Mouse (Mus musculus): Measurements from ENCODE around the gene Gm15557.
"Not testable (repeated sequence)": the region's sequence is repeated elsewhere in the genome, so short reads cannot be mapped to it uniquely, and the experiment has no call there.

Gene Gm15557

DNA sequence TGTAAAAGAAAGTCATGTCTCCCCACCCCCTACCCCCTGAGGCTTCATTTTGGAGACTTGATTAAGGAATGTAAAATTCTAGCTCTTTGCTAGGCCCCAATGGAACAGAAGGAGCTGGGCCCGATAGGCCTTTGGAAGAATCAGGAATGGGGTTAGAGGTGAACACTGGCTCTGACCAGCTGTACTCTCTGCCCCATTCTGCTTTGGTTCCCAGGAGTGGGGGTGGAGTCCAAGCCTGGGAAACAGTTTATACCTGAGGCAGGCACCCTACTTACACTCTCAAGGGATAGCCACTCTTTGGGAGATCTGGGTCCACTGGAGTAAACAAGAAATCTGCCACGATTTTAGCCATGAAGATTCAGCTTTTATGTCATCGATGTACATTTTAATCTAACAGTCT, at the start of gene Gm15557:
Gene Gm15557, plus strand, starts transcription at position 48 of the 400 bp plus-strand sequence.
- no peak for DNase-seq

DNA sequence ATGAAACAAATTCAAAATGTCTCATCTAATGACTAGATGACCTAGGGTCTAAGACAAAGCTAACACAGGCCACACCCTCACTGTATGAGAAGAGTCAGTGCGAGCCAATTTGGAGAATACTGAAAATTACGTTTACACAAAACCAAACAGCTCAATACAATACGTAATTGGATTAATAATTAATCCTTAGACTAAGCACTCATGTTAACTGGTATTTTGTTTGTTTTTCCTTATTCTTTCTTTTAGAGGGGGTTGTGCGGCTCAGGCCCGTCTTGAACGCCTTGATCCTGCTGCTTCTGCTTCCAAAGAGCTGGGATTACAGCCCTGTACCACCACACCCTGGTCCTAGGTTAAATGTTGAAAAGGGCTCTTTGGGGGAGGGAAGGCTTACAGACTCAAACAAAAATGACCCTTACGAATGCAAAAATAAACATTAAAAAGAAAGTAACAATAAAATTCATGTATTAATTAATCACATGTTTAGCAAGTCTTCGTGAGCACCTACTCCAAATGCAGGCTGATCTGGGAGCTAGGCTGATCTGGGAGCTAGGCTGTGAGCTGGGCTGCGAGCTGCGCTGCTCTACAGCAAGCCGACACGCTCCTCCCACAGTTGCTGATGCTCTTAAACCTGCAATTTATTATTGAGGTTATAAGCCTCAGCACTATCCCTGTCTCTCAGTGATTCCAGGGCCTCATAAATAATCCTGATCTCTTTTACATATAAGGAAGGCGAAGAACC, 46.1 kb upstream of the Gm15557 start:
- DNase-seq = no peak

DNA sequence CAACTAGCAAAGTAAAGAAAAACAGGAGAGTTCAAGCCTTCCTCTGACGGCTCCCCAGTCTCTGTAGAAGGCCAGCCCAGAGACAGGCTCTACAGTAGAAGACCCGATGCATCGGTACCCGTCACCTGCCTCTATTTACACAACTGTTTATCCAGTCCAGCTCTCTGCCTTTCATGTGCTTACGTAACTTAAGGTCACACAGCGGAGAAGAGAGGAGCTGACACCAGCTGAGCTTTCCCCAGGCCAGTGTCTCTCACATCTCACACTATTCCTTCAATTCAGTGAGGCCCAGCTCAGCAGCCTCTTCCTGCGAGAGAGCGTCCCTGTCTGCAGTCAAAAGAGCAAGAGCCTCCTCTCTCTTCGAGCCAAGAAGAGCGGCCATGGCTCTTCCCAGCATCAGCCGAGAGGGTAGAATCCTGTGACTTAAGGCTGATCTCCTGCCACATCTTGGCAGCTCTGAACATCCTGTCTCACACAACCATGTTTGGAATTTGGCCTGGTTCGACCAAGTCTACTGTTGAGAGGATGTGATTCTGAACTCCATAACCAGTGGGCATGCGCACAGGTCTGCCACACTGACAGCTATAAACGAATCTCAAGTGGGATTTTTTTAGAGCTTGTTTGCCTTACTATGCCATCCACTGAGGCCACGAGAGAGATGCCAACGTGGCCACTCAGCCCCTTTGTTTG, 45.3 kb upstream of the Gm15557 start:
- DNase-seq = no peak

DNA sequence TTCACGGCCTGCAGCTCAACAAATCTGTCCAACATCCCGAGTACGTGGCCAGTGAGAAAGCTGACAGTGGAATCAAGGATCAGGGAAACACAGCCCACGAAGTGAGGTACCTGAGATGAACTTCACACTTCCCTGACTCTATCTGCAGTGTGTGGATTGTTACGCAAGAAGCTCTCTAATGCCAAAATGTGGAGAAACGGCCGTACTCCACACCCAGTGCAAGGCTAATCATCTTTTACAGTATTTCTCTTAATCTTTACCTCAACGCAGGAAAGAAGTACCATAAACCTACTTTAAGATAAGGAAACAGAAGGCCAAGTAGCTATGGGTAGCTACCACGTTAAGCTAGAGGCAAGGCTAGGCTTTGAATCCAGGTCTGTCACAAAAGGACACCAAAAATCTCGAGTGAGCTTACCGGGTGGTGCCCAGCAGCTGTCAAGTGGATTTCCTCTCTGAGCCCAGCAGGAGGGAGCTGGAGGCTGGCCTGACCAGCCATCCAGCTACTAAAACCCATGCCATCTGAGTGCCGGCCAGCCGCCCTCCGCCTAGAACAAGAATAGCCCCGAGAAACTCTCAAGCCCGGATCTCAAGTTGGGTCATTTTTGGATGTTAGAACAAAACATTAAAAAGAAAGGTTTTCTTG, 37.4 kb upstream of the Gm15557 start:
- peak; percentile 79 to 85 for DNase-seq

DNA sequence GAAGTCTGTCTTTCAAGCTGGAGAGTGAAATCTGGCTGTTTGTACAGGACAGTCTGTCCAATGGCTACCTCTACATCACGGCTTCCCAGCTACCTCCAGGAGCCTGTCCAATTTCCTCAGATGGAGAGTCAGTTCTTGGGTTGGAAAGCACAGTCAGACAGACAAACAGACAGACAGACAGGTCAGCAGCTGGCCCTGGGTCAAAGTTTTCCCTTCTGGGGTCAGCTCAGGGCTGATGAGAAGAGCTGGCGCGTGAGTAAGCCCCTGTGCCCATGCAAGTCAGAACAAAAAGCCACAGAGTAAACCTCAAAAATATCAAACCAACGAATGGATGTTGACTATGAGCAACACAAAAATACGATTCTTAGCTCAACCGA, 36.9 kb upstream of the Gm15557 start:
- peak; percentile 44 to 55 for DNase-seq

DNA sequence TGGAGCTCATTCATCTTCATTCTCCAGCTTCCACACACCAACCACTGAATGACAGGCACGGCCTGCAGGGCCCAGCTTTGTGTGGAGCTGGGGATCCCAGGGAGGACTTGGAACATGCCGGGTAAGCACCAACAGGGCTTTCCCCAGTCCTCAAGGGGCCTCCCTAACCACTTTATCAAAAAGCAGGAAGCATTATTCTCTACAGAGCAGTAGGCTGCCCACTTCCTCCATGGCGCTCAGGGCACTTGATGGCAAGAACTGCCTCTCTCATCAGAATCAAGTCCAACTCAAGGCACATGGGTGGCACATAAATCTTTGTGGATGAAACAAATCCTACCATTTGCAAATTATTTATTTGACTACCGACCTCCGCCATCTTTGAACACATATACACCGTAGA, 25.8 kb upstream of the Gm15557 start:
- no peak for DNase-seq

DNA sequence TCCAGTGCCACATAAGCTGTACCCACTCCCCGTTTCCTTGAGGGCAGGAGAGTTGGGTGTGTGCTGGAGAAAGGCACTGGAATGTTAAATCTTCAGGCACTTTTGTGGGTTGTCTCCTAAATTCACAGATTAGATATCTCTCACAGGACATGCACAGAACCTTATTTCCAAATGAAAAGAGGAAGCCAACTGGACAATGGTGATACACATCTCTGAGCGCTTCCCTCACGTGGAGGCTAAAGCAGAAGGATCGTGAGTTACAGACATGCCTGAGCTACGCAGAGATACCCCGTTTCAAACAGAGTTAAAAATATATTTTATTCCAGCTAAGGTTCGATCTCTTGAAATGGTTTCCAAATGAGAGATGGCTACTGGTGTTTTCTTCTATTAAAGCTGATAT, 17.4 kb upstream of the Gm15557 start:
- no peak for DNase-seq

DNA sequence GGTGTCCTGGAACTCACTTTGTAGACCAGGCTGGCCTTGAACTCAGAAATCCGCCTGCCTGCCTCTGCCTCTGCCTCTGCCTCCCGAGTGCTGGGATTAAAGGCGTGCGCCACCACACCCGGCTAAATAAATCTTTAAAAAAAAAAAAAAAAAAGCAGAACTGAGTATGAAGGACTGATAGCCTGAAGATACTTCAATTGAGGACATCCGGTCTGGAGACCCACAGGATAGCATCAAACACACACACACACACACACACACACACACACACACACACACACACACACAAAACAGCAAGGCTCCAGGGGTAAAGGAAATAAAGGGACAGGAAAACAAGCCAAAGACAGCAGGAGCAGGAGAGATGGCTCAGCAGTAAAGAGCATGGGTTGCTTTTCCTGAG, 15.3 kb upstream of the Gm15557 start:
- not testable (repeated sequence) for DNase-seq

DNA sequence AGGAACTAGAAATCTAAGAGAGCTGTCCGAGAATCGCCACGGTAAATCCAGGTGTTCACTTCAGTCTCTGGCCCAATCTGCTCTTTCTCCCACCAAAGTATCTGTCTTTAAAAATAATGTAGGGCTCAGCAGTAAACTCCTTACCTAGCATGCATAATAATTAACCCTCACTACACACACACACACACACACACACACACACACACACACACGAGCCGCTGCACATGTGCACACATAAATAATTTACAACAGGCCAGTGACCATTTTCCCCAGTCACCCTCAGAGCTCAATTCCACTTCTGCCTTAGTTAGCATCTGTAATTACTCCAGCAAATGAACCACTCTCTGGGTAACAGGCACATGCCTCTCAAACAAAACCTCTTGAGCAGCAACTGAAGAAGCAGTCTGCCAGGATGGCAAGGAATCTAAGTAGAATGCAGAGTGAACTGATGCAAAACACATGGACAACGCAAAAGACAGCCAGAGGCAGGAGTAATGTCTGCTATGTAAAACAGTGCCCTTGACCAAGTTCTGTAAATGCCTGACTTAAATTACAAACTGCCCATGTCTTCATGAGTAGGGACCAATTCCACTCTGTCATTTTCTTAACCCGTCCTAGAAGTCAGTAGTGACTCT, 11.7 kb upstream of the Gm15557 start:
- no peak for DNase-seq

DNA sequence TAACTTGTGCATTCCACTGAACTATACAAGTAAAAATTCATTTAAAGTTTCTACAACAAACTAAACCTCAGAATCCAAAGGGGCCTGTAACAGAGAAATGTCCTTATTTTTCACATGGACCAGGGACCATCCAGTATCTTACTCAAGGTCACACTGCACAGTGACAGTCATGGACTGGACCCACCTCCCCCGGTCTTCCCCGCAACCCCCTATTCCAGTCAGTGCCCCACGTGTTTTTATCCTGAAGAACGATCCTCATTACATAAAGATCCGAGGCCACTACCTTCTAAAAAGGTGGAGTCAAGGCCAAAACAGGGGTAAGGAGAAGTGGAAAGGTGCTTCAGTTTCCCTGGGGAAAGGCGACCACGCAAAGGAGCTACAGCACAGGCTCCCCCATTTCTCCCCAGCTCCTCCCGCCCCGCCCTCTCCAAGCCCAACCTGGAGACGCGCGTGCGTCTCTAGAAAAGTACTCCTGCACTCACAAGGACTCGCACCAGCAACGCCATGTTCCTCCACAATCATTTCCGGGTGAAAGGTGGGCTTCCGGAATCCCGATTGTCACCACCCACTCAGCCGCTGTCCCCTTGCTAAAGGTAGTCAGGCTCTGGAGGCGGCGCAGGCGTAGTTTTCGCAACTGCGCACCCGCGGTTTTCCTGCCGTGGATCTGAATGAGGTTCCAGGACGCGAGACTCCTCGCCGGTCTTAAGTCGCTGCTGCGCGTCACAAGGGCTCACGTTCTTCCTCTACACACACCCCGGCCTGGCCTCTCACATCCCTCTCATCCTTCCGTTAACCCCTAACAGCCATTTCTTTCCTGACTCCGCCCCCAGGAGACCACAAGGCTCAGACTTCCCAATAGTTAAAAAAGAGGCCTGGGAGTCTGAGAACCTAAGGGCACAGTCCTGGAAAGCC, 10.7 kb upstream of the Gm15557 start, which contains the start of gene Uqcc1:
Gene Uqcc1, minus strand, starts transcription at position 780 of the 912 bp plus-strand sequence.
- DNase-seq = peak; percentile 96

DNA sequence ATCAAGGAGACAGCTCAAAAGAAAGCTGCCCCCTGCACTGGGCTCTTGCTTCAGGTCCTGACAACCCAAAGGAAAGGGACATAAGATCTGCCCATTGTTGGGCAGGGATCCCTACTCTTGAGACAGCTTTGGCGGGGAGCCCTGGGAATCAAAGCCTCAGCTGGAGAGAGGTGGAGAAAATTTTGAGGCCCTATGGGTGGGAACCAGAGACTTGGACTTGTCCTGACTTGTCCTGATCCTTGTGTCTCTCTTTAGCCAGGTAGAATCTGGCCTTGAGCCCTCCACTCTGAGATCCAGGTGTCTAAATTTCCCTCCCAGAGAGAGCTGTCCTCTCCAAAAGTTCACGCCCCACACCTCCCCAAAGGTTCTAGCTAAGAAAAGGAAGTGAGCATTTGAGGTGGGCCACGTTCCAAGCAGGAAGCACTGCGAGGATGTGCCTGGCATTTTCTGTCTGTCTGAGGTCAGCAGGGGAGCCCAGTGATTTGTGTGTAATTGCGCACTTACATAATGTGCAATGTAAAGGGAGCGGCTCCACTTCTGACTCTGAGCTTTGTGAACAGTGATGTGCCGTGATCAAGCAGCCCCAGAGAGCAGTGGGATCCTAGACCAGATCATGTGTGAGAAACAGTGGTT, 515 bp upstream of the Gm15557 start:
- DNase-seq = no peak

DNA sequence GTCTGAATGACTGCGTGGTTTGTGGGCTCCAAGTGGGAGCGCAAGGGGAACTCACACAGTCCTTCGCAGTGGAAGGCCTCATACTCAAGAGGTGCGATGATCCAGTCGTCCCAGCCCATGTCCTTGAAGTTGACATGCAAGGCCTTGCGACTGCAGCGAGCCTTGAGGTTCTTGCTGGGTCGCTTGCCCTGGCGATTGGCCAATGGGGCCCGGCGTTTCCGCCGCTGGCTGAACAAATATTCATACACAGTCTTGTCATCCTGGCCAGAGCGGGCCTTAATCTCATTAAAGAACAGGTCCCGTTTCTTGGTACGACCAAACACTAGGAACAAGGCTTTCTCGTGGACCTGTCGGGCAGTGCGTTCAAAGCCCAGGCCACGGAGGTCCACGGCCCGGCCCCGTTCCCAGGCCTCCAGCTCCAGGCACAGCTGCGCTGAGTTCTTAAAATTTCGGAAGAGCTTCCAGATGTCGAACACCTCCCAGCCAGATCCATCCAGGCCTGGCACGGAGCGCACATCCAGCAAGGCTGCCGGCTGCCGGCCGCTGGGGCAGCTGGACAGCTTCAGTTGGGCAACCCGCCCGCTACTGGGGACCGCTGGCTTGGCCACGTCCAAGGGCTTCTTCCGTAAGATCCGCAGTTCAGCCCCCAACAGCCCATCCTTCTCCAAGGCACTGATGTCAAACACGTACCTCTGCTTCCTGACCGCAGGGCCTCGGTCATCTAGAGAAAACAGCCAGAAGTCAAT, 1.3 kb downstream of the Gm15557 start:
- no peak for DNase-seq

DNA sequence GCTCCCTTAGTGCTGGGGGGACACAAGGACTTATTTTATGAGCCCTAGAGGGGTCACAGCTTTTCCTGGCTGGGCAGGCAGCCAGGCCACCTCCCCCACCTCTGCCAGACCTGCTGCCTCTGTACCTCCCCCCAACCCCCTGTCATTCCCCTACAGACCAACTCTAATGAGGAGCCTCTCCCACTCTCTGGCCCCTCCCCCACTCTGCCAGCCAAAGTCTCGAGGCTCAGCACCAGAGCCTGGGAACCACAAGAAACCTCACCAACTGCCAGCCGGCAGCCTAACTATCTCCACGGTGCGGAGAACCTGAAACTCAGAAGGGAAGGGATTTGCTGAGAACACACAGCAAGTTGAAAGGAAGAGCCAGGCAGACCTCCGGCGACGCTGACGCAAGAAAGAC, 2.9 kb downstream of the Gm15557 start:
- peak in 1 of 2 experiments; percentile 33 for DNase-seq

DNA sequence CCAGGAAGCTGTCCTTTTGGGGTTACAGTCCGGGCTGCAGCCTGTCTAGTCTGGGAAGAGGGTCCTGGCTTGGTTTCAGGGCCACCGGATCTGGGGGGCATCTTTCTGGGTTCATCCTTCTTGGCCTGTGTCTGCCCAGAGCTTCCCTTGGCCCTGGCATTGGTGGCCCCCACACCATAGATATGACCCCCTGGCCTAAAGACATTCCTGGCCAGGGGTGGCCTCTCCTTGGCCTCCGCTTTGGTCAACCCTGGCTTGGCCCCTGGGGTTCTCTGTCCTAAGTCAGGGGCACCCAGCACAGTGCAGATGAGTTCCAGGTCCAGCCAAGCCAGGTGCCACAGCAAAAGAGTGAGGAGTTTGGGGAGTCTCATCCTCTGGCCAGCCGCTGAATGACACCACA, 4.2 kb downstream of the Gm15557 start:
- DNase-seq = no peak

DNA sequence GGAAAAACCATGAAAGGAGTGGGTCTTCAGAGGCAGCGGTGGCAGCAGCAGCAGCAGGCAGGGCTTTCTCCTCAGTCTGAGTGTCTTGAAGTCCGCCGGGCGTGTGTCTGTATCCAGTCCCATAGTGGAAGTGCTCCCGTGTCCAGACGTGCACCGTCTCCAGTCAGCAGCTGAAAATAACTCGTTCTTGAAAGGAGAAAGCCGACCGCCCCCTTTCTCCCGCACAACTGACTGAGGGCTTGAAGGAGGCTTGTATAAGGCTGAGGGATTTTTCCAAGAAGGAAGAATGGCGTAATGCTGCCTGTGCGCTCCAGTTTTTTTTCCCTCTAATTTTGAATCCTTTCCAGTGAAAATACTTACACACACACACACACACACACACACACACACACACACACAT, 4.6 kb downstream of the Gm15557 start, which contains the start of gene Gdf5:
Gene Gdf5, minus strand, starts transcription at position 244 of the 400 bp plus-strand sequence.
- no peak for DNase-seq

DNA sequence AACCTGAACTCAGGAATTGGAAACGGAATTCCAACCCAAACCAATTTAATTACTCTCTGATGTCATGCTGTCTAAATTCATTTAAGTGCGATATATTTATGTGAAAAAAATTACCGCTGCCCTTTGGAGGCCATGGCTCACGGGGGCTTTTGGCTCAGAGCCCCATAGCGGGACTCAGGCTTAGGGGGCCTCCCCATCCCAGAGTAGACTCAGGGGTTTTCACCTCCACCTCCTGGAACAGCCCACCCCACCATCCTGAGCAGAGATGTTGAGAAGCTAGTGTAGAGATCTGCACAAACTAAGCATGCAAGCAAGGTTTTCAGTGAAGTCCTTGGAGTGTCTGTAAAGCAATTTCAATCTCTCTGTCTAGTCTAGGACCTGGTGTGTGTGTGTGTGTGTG, 5.1 kb downstream of the Gm15557 start:
- no peak for DNase-seq

DNA sequence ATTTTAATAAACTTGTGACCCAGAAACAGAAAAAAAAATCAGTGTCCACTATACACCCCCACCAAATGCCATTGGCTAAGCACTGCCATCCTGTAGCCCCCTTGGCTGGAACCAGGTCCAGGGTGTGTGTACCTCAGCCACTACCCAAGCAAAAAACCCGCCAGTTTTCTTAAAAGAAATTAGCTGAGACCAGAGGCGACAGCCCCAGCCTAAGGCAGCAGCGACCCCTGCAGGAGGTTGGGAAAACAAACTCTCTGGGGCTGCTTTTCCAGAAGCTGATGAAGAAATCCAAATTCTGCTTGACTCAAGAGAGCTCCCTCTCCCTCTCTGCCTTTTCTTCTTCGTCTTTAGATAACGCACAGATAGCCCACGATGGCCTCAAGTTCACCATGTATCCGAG, 5.5 kb downstream of the Gm15557 start:
- peak; percentile 73 to 88 for DNase-seq

DNA sequence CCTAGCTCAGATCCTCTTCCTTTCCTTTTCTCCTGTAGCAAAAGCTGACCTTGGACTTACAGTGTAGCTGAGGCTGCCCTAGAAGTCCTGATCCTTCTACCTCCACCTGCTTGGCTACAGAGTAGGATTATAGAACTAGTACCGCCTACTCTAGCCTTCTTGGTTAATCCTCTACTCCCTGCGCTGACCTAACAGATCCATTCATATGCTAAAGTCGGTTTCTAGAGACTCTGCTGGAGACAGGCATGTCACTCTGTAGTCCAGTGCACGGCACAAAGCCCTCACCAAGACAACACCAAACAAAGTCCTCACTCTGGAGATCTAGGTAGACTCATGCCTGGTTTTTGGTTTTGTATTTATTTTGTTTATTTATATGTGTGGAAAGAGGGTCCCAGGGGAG, 6.0 kb downstream of the Gm15557 start:
- no peak for DNase-seq

DNA sequence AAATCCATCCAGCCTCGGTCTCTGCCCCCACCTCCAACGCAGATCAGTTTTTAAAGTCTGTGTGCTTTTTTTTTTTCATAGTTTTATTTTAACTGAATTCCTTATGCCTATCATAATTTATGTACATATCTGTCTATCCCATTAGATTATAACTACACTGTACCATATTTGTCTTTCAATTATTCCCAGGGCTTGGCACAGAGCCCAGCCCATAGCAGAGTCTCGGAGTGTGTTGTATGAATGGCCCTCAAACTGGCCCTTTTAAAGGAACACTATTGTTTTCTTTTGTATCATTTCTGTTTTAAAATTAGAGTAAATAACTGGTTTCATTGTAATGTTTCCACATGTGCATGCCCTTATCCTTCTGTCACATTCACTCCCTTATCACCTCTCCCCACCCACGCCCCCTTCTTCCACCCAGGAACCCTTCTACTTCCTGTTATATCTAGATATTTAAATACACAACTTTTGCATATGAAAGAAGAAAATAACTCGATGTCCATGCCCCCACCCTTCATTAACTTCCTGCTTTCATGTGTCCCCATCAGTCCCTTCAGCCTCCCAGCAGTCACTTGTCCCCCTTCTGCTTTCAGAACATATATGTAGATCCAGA, 7.0 kb downstream of the Gm15557 start:
- no peak for DNase-seq

DNA sequence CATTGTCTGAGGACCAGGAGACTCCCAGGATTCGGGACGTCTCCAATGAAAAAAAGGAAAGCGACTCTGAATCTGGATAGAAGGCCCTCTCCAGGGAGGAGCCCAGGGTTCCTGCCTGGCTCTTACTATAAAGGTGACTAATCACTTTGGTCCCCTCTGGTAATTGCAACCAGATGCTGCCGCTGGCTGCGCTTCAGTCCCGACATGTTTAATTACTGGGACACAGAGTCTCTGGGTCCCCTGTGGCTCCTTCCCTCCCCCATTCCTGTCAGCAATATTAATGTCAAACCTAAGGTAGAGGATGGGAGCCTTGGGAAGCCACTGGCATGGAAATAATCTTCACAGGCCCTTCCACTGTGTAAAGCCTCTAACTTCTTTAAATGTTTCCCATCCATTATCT, 8.8 kb downstream of the Gm15557 start:
- no peak for DNase-seq

DNA sequence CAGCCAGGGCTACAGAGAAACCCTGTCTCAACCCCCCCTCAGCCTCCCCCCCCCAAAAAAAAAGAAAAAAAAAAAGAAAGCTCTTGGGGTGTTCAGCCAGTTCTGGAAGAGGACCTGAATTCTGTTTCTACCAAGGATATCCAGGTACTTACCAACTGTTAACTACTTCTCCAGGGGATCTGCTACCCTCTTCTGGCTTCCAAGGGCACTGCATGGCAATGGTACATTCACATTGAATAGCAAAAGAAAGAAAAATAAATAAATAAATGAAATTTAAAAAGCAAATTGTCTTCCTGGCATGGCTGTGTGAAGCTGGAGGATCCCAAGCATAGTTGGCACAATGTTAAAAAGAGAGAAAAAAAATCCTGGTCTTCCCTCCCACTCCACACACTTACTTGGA, 11.5 kb downstream of the Gm15557 start:
- DNase-seq = peak; percentile 80 to 87
